Mouse (Mus musculus): ENCODE results near the gene Lrp6.

Lrp6 gene

GRCm38 (mm10) chr6:134494828-134495698, 71.7 kb downstream of the Lrp6 start:
- DNase-seq (ENCODE audit: low spot score): no peak

GRCm38 (mm10) chr6:134489637-134490036, 77.1 kb downstream of the Lrp6 start:
- DNase-seq (ENCODE audit: low spot score): no peak

DNA sequence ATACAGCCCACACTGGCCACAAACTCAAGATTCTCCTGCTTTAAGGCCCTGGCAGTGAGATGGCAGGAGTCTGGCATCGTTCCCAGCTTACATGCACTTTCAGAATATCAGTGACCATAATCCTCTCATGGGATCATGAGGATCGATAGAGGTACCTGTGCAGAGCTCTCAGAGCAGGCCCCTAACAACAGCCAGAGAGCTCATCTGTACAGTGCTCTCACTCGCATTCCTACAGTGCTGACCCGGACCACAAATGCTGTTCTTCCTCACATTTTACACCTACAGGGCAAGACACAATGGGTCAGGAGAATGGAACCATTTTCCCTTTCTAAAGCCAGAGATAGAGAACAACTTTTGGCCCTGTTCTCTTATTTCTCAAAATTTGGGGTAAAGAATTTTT, 77.6 kb downstream of the Lrp6 start:
- DNase-seq (ENCODE audit: low spot score): no peak

DNA sequence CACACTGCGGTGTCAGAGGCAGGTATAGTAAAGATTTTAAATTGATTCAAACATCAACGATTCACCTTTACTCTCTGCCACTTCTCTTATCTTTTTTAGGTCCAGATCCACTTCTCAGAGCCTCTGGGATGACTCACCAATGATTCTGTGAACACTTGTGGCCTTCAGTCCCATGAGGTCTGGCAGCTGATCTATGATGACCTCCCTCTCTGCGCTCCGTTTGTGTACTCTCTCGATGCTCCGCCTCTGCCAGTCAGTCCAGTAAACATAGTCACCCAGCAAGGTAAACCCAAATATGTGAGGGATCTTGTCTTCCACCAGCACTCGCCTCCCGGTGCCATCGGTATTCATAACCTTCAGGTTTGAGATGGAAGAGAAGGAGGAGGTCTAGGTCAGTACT, 80.4 kb downstream of the Lrp6 start:
- DNase-seq (ENCODE audit: low spot score): no peak

DNA sequence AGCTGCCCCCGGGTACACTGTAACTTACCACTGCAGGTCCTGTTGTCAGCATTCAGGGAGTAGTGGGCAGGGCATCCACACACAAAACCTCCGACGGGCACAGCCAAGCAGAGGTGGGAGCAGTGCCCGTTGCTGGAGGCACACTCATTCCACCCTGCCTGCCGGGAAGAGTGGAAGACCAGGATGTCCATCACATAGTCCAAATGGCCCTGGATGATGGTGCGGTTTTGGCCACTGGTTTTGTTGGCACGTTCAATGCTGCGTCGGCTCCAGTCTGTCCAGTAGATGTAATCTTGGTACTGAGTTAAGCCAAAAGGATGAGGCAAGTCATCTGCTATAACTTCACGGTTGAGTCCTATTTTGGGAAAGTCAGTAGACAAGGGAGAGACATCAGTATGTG, 87.3 kb downstream of the Lrp6 start:
- no peak for DNase-seq (ENCODE audit: low spot score)

GRCm38 (mm10) chr6:134473143-134473561, 93.6 kb downstream of the Lrp6 start:
- no peak for DNase-seq (ENCODE audit: low spot score)

- peak; percentile 83 for DNase-seq (ENCODE audit: low spot score)
Observed at GRCm38 (mm10) chr6:134470857-134471256, 95.9 kb downstream of the Lrp6 start.

- DNase-seq (ENCODE audit: low spot score): no peak
Observed at GRCm38 (mm10) chr6:134469297-134469696, 97.5 kb downstream of the Lrp6 start.

DNA sequence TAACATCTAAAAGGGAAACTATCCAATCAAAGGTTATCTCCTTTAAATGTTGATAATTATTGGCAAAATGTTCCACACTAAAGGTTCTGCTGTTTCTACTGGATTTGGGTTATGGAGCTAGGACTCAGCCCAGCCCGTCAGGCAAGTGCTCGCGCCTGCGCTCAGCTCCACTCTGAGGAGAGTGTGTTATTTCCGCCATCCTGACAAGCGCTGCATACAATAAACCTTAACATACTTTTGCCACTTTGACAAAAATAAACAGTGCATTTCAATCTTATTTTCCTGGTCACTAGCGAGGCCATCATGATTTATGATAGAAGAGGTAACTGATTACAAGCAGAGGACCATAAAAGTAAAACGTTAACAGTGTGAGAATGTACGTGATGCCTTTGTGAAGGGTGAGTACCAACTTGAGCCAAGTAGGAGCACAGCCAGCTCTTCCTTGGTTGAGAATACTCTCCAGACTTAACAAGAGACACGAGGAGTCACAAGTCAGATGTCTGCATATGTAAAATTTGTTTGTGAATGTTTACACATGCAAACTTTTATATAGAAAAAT, 100.0 kb downstream of the Lrp6 start:
- DNase-seq (ENCODE audit: low spot score): no peak

GRCm38 (mm10) chr6:134461175-134461574, 105.6 kb downstream of the Lrp6 start:
- no peak for DNase-seq (ENCODE audit: low spot score)

DNA sequence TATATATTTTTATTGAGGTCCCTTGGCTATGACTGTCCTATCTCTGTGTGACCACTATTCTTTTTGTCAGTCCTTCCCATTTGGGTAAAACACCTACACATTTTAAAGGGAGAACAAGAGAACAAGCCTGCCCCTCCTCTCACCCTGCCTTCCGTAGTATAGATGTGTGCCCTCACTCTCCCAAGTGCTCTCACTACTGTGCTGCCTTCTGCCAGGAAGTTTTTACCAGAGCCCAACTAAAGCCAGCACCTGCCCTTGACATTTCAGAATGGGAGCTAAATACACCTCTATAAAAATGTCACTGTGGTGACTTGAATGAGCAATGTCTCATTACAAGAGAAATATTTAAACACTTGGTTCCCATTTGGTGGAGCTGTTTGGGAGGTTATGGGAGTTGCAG, 108.4 kb downstream of the Lrp6 start:
- DNase-seq (ENCODE audit: low spot score): no peak

DNA sequence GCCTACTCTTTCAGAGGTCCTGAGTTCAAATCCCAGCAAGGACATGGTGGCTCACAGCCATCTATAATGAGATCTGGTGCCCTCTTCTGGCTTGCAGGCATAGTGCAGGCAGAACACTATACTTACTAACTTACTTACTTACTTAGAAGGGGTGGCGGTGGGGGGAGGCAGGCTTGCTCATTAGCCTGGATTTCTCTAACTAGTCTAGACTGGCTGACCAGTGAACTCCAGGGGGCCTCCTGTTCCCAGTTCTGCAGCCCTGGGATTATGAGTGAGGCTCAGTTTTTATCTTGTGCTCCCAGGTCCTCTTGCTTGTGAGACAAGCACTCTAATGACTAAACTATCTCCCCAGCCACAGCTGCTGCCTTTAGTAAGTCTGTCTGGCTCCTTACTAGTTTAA, 112.7 kb downstream of the Lrp6 start:
- DNase-seq (ENCODE audit: low spot score): no peak

GRCm38 (mm10) chr6:134450661-134451119, 116.1 kb downstream of the Lrp6 start:
- no peak for DNase-seq (ENCODE audit: low spot score)

DNA sequence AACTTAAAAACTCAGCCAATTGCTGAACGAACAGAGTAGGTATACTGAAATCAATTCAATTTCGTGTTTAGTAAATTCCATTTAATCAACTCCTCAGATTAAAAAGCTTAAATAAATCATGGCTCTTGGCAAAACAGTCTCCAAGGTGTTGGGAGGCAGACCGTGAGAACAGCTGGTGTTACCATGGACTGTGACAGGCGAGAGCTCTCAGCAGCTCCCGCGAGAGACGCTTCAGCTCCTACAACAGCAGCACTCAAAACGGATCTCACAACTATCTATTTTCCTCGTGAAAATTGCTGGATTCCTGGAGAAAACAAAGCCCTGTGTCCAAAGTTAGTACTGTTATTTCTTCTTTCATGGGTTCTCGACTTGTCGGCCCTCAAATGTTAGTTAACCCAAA, 116.8 kb downstream of the Lrp6 start:
- DNase-seq (ENCODE audit: low spot score): no peak

- DNase-seq (ENCODE audit: low spot score): no peak
Observed at GRCm38 (mm10) chr6:134448451-134448850, 118.3 kb downstream of the Lrp6 start.

- no peak for DNase-seq (ENCODE audit: low spot score)
Observed at GRCm38 (mm10) chr6:134443925-134444324, 122.8 kb downstream of the Lrp6 start.

DNA sequence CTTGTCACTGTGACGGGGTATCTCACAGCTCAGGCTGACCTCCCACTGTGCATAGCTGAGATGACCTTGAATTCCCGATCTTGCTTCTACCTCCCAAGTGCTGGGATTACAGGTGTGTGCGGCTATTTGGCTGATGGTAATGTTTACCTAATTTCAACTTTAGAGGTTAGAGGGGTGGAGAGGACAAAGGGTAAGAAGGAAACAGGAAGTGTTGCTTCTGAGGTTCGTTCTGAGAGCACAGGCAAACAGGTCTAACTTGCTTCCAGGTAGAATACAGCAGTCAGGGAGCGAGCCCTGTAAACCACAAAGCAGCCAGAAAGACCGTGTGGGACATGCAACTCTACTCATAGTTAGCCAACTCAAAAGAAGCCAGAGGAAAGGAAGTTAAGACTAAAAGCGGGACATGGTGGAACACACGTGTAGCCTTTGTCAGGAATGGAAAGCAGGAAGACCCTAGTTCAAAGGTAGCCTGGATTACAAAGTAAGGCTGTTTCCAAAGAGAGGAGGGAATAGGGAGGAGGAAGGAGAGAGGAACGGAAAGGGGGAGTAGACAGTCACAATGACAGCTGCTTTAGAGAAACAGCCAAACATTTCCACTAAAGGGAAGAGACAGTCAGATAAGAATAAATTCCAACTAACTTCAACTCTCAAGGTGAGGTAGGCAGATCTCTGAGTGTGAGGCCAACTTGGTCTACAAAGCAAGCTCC, 123.4 kb downstream of the Lrp6 start:
- DNase-seq (ENCODE audit: low spot score): no peak

DNA sequence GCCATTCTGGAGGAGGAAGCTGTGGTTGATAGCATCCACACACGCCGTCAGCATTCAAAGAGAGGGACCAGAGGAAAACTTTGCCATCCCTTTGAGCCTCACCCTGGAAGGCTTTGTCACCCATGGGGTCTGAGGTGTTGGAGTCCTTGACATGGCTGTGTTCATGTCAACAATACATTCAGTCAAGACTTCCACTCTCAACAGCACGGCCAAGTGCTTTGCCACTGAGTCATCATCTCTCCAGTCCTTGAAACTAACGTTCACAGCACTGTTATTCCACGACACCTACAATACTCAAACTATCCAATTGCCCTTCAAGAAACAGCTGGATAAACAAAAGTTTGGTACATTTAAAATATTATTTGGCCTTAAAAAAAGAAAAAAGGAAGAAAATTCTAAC, 124.5 kb downstream of the Lrp6 start:
- no peak for DNase-seq (ENCODE audit: low spot score)

GRCm38 (mm10) chr6:134441716-134442115, 125.0 kb downstream of the Lrp6 start:
- no peak for DNase-seq (ENCODE audit: low spot score)

DNA sequence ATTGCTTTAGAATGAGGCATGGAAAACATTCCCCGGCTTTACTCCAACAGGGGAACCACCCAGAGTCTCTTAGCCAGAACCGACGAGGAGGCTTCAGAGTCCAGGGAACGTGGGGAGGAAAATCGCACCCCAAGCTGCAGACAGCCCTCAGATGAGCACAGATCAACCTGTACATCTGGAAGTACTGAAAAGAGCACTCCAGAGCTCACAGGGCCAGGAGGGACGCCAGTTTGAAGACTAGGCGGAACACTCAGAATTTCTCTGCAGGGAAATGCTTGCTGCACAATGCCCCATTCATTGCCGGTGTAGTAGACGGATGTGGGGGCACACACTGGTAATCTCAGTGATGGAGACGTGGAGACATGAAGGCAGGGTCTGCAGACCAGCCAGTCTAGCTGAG, 126.7 kb downstream of the Lrp6 start:
- no peak for DNase-seq (ENCODE audit: low spot score)

- DNase-seq (ENCODE audit: low spot score): no peak
Observed at GRCm38 (mm10) chr6:134439401-134440021, 127.3 kb downstream of the Lrp6 start.

- no peak for DNase-seq (ENCODE audit: low spot score)
Observed at GRCm38 (mm10) chr6:134436955-134437354, 129.8 kb downstream of the Lrp6 start.
